Mouse (Mus musculus) frontal cortex, postnatal 14 days (tissue): Measurements from ENCODE around the gene Ptprk.
A peak's percentile ranks its signal among the peaks of the same experiment; 100 is the strongest.

ENCODE experiments used
- DNase-seq, 2 experiments: peaks; one replicate each; pipeline ENCODE4 v3.0.0; 2022; ENCODE audit warnings: low spot score in 2 of 2

Gene Ptprk

DNA sequence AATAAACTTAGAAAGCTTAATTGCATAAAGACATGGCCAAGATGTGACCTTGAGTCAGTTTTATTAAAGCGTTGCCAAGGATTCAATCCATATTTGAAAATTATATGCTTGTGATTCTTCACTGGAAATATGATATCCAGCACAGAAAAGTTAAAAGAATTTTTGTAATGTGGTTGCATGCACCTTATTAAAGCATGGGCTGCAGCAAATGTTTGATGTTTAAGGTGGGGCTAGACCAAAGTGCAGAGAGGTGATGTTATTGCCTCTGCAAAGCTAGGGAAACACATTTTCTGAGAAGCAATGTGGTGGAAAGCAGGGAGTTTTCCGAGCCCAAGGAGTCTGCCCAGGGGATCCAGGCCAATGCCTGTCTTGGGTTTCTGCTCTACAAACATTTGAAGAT, 334.4 kb downstream of the Ptprk start:
- DNase-seq: no peak

DNA sequence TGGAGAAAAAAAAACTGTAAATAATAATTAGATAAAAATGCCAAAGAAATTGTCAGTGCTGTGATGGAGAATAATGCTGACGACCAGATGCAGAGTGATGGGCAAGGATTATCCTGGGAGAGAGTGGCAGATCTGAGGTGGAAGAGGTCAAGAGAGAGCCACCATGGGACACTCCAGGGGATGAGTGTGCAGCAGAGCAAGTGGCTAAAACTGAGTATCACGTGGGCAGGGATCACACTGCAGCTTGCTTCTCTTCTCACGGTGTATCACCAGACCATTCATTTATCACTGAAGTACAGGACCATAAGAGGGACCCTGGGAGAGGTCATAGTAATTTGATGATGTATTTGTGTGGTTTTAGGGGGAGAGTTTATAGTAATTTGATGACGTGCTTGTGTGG, 340.2 kb downstream of the Ptprk start:
- no peak for DNase-seq

DNA sequence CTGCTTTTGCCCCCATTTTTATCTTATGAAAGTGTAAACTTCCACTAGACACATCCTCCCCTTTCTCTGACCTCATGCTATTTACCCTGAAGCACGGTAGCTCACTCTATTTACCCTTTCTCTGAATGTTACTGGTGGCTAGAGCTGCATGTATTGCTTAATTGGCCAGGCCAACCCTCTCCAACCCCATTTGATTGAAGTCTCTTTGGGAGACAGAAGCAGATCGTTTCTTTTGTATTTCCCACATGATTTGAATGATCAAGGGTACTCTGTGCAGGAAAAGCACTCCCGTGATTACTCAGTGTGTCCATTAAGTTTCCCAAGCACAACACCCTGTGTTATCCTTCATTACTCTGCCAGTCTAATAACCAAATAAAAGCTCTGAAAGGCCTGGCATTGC, 348.0 kb downstream of the Ptprk start:
- DNase-seq: no peak

DNA sequence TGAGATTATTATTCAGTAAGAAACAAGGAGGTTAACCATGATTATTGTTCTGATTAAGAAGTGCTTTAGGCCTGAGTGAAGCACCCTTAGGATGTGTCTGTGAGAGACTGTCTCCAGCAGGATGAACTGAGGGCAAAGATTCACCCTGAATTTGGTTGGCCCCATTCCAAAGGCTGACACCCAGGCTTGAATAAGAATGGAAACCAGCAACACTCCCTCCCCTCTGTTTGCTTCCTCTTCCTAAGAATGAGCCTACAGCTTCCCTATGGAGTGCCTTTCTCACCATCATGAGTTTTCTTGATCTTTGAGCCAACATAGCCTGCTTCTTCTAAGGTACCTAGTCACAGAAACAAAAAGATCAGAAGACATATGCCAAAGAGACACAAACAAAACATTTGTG, 350.8 kb downstream of the Ptprk start:
- no peak for DNase-seq

DNA sequence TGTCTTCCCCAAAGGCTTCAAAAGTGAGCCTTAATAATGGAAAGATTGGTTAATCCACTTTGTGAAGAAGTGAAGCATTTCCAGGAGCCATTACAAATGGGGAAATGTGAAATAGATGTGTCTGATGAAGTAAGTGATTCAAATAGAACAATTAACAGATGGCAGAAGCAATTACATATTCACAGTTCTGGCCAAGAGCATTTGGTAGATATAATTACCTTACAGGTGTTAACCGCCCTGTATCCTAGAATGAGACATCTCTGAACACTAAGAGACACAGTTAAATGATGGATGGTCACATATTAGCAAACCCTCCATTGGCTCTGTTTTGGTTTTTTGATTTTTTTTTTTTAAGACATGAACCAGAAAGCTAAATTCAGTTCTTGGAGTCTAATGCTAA, 361.5 kb downstream of the Ptprk start:
- no peak for DNase-seq

DNA sequence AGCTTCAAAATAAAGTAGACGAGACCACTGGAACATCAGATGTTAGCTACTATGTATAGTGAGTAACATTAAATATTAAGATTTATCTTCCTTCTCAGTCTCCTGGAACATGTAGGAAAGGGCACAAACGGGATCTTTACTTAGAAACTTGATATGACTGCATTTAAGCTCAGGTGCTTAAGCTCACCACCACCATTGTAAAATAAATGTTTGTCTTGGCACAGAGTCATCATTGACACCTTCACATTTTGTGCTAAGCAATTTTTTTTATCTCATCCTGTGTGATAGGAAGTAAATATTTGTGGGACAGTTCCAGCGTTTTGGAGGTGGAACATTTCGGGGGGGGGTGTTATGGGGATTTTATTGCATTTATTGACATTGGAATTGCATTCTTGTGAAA, 375.2 kb downstream of the Ptprk start:
- DNase-seq: no peak

DNA sequence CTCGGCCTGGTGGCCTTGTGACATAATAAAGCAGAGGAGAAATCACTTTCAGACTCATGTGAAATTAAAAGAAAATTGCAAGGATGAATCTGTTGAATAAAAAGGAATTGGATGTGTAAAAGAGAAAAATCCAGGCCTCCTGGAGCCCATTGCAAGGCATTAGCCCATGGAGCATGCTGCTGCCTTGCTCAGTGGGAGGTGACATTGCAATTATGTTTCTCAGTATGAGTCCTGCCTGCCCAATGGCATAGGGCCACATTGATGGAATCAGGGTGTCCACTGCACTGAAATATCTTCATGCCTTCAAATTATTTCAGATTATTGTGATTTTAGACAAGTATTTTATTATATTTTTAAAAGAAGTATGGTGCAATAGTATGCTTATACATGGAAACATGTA, 376.0 kb downstream of the Ptprk start:
- DNase-seq: no peak

DNA sequence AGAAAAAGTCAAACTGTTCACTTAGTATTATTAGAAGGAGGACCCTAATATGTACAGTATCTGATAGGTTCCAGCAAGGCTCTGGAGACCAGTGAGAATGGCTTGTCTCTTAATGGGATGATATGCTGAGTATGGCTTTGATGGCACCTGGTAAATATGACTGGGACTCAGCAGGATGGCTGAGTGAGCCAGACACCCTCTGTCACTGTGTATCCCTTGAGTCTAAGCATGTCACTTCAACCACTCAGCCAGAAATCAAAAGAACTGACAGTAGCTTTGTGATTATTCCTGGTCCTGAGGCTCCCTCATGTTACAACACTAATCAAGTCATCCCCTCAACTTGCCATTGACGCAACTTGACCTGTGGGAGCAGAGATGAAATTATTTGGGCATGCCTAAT, 383.4 kb downstream of the Ptprk start:
- DNase-seq: no peak

DNA sequence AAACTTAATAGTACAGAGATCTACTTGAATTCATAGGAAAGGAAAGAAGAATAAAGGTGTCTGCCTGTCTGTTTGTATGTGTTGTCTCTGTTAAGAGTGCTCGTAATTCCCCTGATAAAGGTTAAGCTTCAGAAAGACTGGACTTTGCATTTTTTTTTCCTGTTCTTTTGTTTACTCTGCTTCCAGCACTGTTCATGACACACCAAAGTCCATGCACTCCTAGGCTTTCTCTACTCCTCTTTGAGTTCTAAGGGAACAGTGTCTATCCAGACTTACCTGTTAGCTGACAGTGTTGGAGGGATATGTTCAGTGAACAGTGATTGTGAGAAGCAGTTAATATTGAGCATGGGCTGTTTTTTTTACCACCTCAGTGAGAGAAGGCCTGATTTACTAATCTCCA, 385.3 kb downstream of the Ptprk start:
- no peak for DNase-seq

DNA sequence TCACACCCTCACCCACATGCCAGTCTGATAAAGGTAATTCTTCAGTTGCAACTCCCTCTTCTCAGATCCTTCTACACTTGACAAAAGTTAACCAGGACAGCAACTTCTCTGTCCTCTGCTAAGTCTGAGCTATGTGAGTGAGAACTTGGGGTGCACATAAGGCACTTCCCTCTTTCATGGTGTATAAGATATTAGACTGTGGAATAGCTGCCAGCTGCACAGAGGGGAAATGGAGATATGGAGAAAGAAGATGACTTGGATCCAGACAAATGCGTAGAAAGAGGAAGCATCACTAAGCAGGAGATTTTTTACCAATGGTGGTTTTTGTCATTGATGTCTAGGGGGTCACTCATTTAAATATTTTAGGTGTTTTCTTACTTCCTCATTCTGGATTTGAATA, 389.1 kb downstream of the Ptprk start:
- no peak for DNase-seq

DNA sequence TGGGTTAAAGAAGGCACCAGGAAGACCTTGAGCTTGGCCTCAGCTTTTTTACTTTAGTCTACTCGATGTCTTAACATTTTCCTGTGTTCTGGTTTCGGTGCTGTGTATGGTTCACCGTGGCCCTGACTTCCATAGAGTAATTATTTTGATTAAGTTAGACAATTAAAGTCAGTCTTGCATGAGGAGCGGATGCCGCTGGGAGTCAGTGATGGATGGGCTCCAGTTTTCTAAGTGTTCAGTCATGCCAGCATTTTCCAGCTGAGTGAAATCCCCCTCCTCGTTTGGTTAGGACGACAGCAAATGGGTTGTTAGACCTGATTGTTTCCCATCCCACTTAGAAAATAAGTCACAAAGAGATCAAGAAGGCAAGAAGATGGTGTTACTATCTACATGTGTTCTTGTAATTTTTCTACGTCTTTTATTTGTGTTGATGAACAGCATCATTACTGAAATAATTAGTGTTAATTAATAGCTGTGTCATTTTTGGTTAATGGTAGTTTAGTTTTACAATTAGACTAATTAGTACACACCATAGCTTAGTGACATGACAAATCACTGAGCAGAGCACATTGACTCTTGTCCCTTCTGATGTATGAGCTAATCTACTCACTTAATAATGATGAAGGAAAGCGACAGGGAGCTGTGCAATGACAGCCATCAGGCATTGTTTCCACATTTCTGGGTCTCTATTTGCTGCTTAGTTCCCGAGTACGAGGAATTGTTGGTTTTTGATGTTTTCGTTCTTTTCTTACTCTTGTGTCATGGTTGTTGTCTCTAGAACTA, 390.3 kb downstream of the Ptprk start:
- no peak for DNase-seq

DNA sequence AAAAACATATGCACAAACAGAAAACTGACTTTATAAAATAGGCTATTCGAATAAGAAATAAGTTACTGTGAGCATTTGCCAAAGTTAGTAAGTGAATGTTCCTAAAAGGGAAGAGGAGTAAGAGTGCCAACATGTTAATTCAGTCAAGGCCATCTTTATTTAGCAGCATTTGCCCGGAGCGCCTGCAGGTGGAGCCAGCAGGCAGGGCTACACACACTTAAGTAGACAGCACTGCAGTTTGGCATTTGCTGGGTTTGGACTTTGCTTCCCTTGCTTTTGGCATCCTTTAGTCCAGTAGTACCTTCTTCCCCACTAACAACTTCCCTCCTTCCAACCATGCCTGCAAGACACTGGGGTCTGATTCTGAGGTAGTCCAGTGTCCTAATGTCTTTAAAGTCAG, 411.0 kb downstream of the Ptprk start:
- DNase-seq: peak in 1 of 2 experiments; percentile 28

DNA sequence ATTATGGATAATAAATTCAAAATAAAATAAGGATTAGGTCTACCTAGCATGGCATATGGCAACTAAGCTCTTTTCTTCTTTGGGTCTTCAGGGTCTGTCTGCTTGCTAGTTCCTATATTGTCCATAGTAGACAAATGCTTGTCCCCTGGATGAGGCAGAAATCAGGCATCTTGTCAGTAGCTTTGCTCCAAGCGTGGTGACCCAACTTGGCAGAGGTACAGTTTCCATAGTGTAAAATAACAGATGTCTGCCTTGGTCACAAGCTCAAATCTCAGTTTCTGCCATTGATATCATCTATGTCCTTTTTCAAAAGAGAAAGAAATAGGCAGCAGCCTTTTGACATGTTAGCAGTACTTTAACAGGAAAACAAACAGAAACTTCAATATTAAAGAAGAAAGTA, 416.4 kb downstream of the Ptprk start:
- DNase-seq: no peak

DNA sequence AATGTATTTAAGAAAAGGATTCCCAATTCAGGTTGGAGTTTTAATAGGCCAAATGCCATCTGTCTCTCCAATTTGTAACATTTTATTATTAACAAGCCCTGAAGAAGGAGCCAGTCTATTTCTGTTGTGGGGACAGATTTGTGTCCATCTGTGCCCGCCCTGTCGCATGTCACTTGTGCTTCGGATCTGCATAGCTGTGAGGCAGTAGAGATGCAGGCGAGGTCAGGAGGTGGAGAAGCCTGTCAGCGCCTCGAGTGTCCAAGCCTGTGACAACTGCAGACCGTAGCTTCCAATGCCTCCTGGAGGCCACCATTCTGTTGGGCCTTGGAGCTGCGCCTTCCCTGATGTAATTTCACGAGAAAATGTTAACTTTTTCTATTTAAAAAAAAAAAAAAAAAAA, 417.6 kb downstream of the Ptprk start:
- no peak for DNase-seq

DNA sequence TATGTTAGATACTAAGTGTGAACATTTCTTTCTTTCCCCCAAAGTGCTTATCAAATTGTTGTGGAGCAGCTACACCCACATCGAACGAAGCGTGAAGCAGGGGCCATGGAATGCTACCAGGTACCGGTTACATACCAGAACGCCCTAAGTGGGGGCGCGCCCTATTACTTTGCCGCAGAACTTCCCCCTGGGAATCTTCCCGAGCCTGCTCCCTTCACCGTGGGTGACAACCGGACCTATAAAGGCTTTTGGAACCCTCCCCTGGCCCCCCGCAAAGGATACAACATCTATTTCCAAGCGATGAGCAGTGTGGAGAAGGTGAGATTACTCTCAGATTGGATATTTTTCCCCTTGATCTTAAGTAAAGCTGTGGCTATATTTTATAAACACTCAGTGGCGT, 418.2 kb downstream of the Ptprk start:
- DNase-seq: no peak

DNA sequence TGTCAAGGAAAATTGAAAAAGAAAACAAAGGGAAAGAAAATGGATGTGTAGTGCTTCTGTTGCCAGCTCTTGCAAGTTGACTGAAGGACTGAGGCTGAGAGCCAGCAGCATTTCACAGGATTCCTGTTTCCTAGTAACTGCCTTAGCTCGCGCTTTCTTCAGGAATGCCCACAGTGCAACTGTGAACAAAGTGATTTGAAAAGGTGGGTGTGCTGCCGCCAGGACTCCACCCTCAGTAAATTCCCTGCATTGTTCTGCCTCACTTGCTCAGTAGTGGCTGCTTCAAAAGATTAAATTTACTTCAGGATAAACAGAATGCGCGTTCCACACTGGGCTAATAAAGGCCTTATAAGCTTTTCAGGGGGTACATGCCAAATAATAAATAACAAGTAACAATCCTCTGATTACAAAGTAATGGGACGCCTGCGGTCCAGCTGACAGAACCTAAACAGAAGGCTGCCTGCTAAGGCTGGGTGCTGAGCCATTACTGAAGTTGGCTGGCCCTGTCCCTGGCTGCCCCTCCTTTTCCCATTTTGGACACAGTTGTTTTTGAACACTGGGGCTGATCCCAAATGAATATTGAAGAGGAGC, 418.7 kb downstream of the Ptprk start:
- peak; percentile 20 to 38 for DNase-seq

DNA sequence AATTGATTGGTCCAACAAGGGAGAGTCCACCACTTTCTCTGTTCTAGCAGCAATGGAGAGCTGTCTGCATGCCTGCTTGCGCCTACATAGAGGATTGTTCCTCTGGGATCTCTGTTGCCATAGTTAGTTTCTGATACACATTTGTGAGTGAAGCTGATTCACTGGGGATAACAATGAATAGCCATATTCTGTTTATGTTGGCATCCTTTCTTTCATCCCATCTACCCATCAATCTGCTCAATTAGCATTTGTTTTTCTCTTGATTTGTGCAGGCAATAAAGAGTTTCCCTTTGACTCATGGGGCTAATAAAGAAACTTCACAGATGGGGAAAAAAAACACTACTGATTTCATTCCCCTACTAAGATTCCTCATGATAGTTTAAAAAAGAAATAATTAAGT, 423.2 kb downstream of the Ptprk start:
- no peak for DNase-seq

DNA sequence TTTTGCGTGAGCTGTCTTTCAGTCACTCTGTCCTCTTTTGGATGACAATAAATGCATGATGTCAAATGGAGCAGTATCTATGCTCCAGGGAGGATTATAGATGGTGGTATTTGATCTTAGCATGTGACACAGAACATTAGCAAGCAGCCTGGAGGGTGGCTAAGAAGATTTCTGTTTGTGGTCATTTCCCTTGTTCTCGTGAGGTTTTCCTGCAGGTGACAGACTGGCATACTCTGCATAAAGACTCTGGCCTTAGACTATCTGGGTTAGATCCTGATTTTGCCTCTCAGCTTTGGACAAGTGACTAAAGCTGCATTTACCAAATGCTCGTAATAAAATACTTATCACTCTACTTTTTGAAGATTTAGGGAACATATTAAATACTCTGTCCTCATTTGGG, 423.9 kb downstream of the Ptprk start:
- no peak for DNase-seq

DNA sequence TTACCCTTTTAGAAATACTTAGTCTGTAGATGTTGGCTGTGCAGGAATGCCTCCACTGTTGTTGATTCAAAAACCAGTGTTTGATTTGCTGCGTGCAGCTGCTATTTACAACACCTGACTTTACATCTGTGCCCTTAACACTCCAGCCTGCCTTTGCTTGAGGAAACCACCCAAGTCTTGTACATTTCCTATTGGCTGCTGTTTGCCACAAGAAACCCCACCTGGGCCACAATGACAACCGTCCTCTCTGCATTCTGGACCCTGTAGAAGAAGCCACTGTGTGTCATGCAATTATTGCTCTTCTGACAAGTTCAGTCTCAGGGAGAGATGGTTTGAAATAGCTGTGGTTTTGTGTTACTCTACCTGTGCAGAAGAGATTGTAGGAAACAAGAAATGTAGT, 439.0 kb downstream of the Ptprk start:
- no peak for DNase-seq

DNA sequence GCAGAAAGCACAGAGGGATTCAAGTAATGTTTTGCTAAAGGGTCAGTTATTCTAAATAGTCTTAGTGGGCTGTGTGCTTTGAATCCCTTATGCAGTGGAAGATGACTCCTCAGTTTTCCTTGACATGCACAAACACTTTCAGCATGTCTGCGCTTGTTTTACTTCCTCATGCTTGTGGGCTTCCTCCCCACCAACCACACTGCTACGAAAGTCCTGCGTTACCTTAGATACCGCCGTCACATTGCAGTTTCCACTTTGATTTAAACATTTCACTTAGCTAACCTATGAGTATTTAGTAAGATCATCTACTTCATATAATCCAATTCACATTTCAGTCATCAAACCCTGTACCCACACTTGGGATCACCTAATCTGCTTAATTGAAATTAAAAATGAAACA, 441.5 kb downstream of the Ptprk start:
- no peak for DNase-seq

DNA sequence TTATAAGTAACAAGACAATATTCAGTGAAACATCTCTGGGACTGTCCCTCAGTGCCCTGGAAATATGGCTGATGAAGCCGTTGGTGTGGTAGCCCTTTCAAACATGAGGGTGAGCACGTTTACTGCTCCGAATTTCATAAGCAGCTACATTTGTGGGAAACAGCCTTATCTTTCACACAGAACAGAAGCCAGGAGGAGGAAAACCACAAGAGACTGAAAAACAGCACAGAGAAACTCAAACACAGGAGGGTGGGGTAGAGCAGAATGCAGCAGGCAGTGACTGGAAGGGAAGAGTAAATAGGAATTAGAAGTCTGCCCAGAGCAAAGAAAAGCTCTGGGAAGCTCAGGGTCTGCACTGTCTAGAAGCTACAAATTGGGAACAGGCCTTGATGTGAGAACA, 443.7 kb downstream of the Ptprk start:
- DNase-seq: no peak

DNA sequence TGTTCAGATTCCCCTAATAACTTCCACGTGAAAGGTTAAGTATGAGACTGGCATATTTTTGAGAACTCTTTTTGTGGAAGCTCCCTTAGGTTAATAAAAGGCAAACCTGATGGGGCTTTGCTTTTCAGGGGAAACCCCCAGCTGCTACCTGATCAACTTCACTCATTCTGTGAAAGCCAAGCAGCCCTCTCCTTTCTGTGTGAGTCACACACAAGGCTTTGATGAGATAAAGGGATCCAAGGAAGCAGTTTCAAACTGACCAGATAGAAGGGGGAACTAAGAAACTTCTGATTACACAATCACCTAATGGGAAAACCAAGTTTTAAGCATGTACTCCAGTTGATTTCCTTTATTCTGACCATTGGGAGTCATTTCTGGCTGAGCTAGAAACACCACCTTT, 445.2 kb downstream of the Ptprk start:
- no peak for DNase-seq

DNA sequence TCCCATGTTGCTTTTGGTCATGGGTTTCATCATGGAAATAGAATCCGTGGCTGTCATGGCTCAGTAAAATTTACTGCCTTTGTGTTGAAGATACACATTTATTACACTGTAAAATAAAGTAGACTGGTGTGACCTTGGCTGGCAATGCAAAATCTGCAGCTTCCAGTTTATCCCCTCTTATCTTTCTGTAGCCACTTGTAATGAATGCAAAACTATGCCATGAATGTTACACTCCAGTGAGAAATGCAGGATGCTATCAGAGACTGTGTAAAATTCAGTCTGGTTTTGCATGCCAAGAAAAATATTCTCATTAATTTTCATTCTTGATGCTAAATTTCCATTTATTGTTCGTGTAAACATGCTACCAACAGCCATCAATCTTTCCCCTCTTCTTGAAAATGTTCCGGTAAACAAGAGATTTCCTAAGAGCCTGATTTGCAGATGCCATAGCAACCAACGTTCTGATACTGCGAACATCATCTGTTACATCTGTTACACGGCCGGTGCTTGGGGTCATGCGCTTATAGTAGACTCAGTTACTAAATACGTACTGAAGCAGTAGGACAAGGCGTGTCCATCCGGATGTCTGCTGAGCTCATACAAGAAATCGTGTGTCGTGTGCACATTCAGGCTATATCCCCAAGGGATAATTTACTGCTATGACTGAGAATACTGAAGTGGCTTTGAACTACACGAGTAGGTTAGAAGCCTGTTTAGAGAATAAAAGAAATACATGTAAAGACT, 449.5 kb downstream of the Ptprk start:
- DNase-seq: no peak
